Mouse (Mus musculus) E14TG2a.4 (cell line): Measurements from ENCODE around the gene Pacs2.

Experiments used
- H3K27me3 ChIP-seq: 2 replicates; pipeline ENCODE4 v1.6.1; 2014; ENCODE audit warnings: low read length, control low read depth; ENCODE audit not compliant: insufficient read depth
- H3K36me3 ChIP-seq: 2 replicates; pipeline ENCODE4 v1.6.1; 2014; ENCODE audit warnings: low read length, control low read depth; ENCODE audit not compliant: insufficient read depth
- H3K4me1 ChIP-seq: replicated peaks from 2 replicates; pipeline ENCODE4 v1.6.1; 2014; ENCODE audit warnings: low read depth, low read length, control low read depth
- H3K4me3 ChIP-seq: replicated peaks from 2 replicates; pipeline ENCODE4 v1.5.1; 2014; ENCODE audit warnings: mild to moderate bottlenecking, low read length
- H3K9me3 ChIP-seq: 2 replicates; pipeline ENCODE4 v1.6.1; 2014; ENCODE audit warnings: low read length, control low read depth
- CTCF ChIP-seq: conservative IDR thresholded peaks from 2 replicates; pipeline ENCODE4 v1.5.1; 2014; ENCODE audit warnings: low read length
- NANOG ChIP-seq: IDR thresholded peaks from 2 replicates; pipeline ENCODE4 v1.6.1; 2014; ENCODE audit warnings: borderline replicate concordance, low read length, mixed read lengths
- POU5F1 ChIP-seq: IDR thresholded peaks from 2 replicates; pipeline ENCODE4 v1.6.1; 2014; ENCODE audit warnings: low read length, borderline replicate concordance

Pacs2 gene

DNA sequence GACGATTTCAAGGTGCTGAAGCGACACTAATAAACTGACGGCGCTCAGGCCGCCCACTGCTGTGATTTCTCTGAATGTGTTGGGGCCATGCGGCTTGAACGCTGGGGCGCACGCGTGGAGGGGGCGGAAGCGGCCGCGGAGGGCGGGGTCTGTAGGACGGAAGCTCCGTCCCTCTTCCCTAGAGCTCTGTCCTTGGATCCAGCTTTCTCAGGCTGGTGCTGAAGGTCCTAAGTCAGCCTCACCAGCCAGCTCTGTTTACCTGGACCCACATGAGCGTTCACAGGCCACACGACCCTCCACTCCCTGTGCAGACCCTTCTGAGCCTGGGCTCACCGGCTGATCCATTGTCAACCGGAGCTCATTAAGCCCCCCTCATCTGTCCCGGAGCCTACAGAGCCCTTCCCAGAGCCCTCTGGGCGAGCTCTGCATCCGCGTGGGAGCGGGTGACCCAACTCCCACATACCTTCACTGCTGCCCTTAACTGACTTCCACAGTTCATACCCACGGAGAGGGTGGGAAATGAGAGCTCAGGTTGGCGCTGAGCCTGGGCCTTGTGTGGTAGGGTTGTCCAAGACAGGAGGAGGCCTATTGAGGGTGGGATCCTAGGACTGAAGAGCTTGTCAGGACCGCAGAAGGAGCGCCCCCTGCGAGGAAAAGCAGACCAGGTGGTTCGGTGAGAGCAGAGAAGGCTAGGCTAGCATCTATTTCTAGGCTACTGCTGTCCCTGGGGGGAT lies 60.2 kb downstream of the Pacs2 start, which contains the start of gene Tex22:
Gene Tex22, plus strand, starts transcription at position 174 of the 734 bp plus-strand sequence.
- H3K36me3 ChIP-seq: peaks cover 28% of the 10 kb centered on the region
- peaks cover 33% of the 10 kb centered on the region for H3K4me1 ChIP-seq
- TF ChIP-seq POU5F1 (no peak), NANOG (no peak), CTCF (no peak)
- H3K27me3 ChIP-seq: no peaks in the 10 kb centered on the region
- peak within 1 kb of the TSS; percentile 80 for H3K4me3 ChIP-seq
- no peaks in the 10 kb centered on the region for H3K9me3 ChIP-seq

- TF ChIP-seq POU5F1 (no peak), NANOG (no peak), CTCF (peak; percentile 85)
- Histone ChIP-seq H3K36me3 (peaks cover 22% of the 10 kb centered on the region), H3K4me1 (peaks cover 33% of the 10 kb centered on the region), H3K27me3 (no peaks in the 10 kb centered on the region), H3K9me3 (no peaks in the 10 kb centered on the region), H3K4me3 (peak overlapping the region; percentile 80)
Observed at GRCm38 (mm10) chr12:113075063-113075454, 60.8 kb downstream of the Pacs2 start.

DNA sequence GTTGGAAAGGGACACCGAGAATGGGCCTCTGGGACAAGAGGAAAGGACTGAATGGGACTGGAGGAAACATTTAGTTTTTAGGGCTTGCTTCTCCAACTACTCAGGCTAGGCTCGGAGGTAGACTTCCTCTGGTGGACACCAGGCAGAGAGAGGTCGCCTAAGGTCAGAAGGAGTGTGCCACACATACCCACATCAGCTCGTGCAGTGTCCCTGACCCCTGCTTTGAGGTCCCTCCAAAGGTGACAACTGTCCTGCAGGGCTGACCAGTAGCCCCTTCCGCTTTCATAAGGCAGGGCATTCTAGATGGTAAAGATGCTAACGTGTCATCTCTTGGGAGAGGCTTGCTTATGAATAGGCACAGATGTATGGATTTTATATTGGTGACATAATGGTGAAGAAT lies 61.2 kb downstream of the Pacs2 start:
- Histone ChIP-seq H3K4me3 (no peak overlapping the region), H3K9me3 (no peaks in the 10 kb centered on the region), H3K36me3 (peaks cover 18% of the 10 kb centered on the region), H3K27me3 (peaks cover 1% of the 10 kb centered on the region), H3K4me1 (peaks cover 33% of the 10 kb centered on the region)
- no peak for TF ChIP-seq CTCF
- TF ChIP-seq NANOG: no peak
- TF ChIP-seq POU5F1: no peak

DNA sequence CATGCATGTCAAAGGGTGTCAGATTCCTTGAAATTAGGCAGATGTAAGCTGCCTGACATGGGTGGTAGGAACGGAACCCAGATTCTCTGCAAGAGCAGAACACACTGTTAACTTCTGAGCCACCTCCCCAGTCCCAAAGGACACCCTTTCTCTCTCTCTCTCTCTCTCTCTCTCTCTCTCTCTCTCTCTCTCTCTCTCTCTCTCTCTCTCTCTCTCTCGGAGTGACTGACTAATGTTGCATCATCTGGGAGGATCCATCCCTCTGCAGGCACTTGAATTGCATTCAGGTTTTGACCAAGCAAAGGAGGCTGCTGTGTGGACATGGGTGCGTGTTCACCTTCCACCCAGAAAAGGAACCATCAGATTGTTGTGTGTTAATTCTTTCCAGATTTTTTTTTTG lies 73.0 kb downstream of the Pacs2 start:
- Histone ChIP-seq H3K36me3 (no peaks in the 10 kb centered on the region), H3K4me1 (peaks cover 42% of the 10 kb centered on the region), H3K27me3 (peaks cover 40% of the 10 kb centered on the region), H3K9me3 (no peaks in the 10 kb centered on the region), H3K4me3 (no peak overlapping the region)
- TF ChIP-seq CTCF (no peak), POU5F1 (no peak), NANOG (no peak)

DNA sequence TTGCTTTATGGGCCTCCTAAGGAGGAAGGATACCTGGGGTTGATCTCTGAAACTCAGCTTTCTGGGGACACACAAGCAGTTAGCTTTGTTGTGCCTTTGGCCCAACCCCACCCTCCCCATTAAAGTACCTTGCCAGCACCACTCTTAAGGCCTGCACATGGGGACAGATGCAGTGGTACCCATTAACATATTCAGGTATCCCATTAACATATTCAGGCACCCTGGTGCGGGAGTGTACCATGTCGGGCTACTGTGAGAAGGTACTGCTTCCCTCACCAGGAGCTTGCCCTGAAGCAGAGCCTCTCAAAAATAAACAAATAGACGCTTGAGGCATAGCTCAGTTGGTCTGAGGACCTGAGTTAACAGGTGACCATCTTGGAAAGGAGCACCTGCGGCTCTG lies 73.7 kb downstream of the Pacs2 start:
- peaks cover 40% of the 10 kb centered on the region for H3K27me3 ChIP-seq
- TF ChIP-seq POU5F1: no peak
- TF ChIP-seq NANOG: no peak
- no peak for TF ChIP-seq CTCF
- peak overlapping the region; percentile 64 for H3K4me3 ChIP-seq
- H3K9me3 ChIP-seq: no peaks in the 10 kb centered on the region
- H3K36me3 ChIP-seq: no peaks in the 10 kb centered on the region
- H3K4me1 ChIP-seq: peaks cover 42% of the 10 kb centered on the region

- no peaks in the 10 kb centered on the region for H3K36me3 ChIP-seq
- H3K9me3 ChIP-seq: no peaks in the 10 kb centered on the region
- H3K4me1 ChIP-seq: peaks cover 39% of the 10 kb centered on the region
- H3K4me3 ChIP-seq: peak overlapping the region; percentile 64; the same call in 1 of the 2 replicates
- peaks cover 36% of the 10 kb centered on the region for H3K27me3 ChIP-seq
- TF ChIP-seq NANOG (no peak), CTCF (no peak), POU5F1 (no peak)
Observed at GRCm38 (mm10) chr12:113089107-113089506, 74.8 kb downstream of the Pacs2 start.

- peaks cover 32% of the 10 kb centered on the region for H3K27me3 ChIP-seq
- H3K4me3 ChIP-seq: no peak overlapping the region
- H3K36me3 ChIP-seq: no peaks in the 10 kb centered on the region
- TF ChIP-seq POU5F1 (no peak), NANOG (no peak), CTCF (no peak)
- H3K9me3 ChIP-seq: no peaks in the 10 kb centered on the region
- H3K4me1 ChIP-seq: peaks cover 43% of the 10 kb centered on the region
Observed at GRCm38 (mm10) chr12:113090053-113090452, 75.7 kb downstream of the Pacs2 start.

- Histone ChIP-seq H3K36me3 (peaks cover 20% of the 10 kb centered on the region), H3K9me3 (no peaks in the 10 kb centered on the region), H3K4me3 (peak overlapping the region; percentile 91), H3K4me1 (peaks cover 64% of the 10 kb centered on the region), H3K27me3 (peaks cover 18% of the 10 kb centered on the region)
- TF ChIP-seq NANOG (no peak), POU5F1 (no peak), CTCF (no peak)
Observed at GRCm38 (mm10) chr12:113097040-113097439, 82.7 kb downstream of the Pacs2 start.
